Mouse (Mus musculus) stomach, postnatal 0 days (tissue): ENCODE measurements at regions not wholly inside any gene's neighbourhood (a gene's known extent, or its start where the extent isn't known, plus 50 kb on each side); places are given as distances from the start of the nearest gene placed in this dataset.

Experiments
- CTCF ChIP-seq: IDR thresholded peaks from 2 replicates; pipeline ENCODE4 v1.5.1; 2016; ENCODE audit warnings: antibody characterized with exemption, low read depth, mild to moderate bottlenecking, moderate library complexity
- EP300 ChIP-seq: optimal IDR thresholded peaks from 2 replicates; pipeline ENCODE3; 2016; ENCODE audit warnings: antibody characterized with exemption

DNA sequence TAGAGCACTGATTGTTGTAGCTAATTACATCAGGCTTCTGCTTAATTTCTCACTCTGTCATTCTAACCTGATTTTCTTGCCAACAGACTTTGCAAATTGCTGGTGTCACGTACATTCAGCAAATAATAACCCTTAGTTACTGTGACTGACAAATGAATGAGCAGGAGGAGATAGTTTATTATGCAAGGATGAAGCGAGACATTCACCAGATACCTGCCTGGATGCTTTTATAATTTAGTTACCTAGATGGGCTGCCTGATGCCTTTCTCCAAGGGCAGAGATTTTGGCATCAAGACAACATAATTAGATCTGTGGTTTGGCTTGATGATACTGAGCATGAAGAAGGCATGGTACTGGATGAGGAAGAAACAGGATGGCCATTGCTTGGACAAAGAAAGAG lies 233.6 kb downstream of the Fbxo8 start:
- no peak for TF ChIP-seq CTCF
- no peak for TF ChIP-seq EP300
